13 mouse cellular contexts compared by ENCODE assay signal in genomic region chr2:126060595-126060994, GRCm38 (mm10). TPM values are rescaled to one million over a fixed set of nuclear protein-coding genes. Genes with fewer than 3 reads are reported as not detected.
DNase-seq lines count a peak whose midpoint lies in the region; ATAC-seq lines count a peak whose summit lies in the region.
"Had no signal": no experiment of that assay in that cellular context is flagged by ENCODE, and none has a peak within 500 bp of the region (broad histone marks: within the 10 kb centered on the region; RNA-seq: fewer than 3 reads in every experiment).

No protein-coding gene starts in this region.

- no peaks in the 10 kb centered on the region for H3K36me3 ChIP-seq in kidney, embryonic 14.5 days (ENCODE audit: control insufficient read depth, insufficient read depth, low read length)
- H3K36me3 ChIP-seq in stomach, embryonic 14.5 days (ENCODE audit: control insufficient read depth, insufficient read depth, low read length), result no peaks in the 10 kb centered on the region
- H3K36me3 ChIP-seq: G1E; heart, embryonic 10.5 days; liver, embryonic 12.5 days had no signal

- H3K4me2 ChIP-seq in kidney, embryonic 14.5 days (replicated peaks; ENCODE audit: low read depth, low read length), result no peak overlapping the region
- H3K4me2 ChIP-seq in stomach, embryonic 14.5 days (replicated peaks; ENCODE audit: low read depth, low read length), result 0 out of 2 replicates have a peak overlapping the region, but pooled peaks have one; percentile 6
- H3K4me2 ChIP-seq: liver, embryonic 12.5 days had no signal

- H3K27ac ChIP-seq in kidney, embryonic 14.5 days (ENCODE audit: low read depth, low read length), result no peak overlapping the region; the same call in 1 of the 2 replicates
- H3K27ac ChIP-seq in stomach, embryonic 14.5 days (ENCODE audit: low read length), result peak overlapping the region; percentile 74; the same call in 1 of the 2 replicates
- H3K27ac ChIP-seq: heart, embryonic 10.5 days; liver, embryonic 12.5 days had no signal

- H3K4me3 ChIP-seq in kidney, embryonic 14.5 days (ENCODE audit: low read length), result no peak overlapping the region
- H3K4me3 ChIP-seq in stomach, embryonic 14.5 days (ENCODE audit: low read depth, low read length), result no peak overlapping the region
- H3K4me3 ChIP-seq: heart, embryonic 10.5 days; liver, embryonic 12.5 days had no signal

- intact Hi-C loops in left cerebral cortex, postnatal 10 days (cut with DNase I), result no loop called here

- DNase-seq in embryo, embryonic 10.5 days (ENCODE audit: low spot score), result peak; percentile 17
- DNase-seq in embryo, embryonic 11 days, result no peak
- DNase-seq in kidney, postnatal 25 days, result no peak
- DNase-seq in kidney, postnatal 10 days, result peak; percentile 18
- DNase-seq in adrenal gland, adult 8-10 months, result no peak
- no peak for DNase-seq in left cerebral cortex, postnatal 10 days (ENCODE audit: extremely low spot score in 1 of 2, low spot score in 2 of 2)
- DNase-seq: layer of hippocampus, adult 9-11 months had no signal

- no peaks in the 10 kb centered on the region for H3K27me3 ChIP-seq in kidney, embryonic 14.5 days (ENCODE audit: control insufficient read depth, insufficient read depth, low read length)
- no peaks in the 10 kb centered on the region for H3K27me3 ChIP-seq in stomach, embryonic 14.5 days (ENCODE audit: control insufficient read depth, insufficient read depth, low read length)
- H3K27me3 ChIP-seq: liver, embryonic 12.5 days had no signal

- H3K9me3 ChIP-seq in kidney, embryonic 14.5 days (ENCODE audit: control insufficient read depth, low read length), result no peaks in the 10 kb centered on the region
- H3K9me3 ChIP-seq in stomach, embryonic 14.5 days (ENCODE audit: control insufficient read depth, low read depth, low read length), result no peaks in the 10 kb centered on the region
- H3K9me3 ChIP-seq: G1E; heart, embryonic 10.5 days; liver, embryonic 12.5 days had no signal

- 43% methylated on average over 4 of the region's 4 CpGs for WGBS in kidney, embryonic 14.5 days
- 42% methylated on average over 4 of the region's 4 CpGs for WGBS in stomach, embryonic 14.5 days

- H3K4me1 ChIP-seq in kidney, embryonic 14.5 days (ENCODE audit: control insufficient read depth, insufficient read depth, low read length), result peaks cover 4% of the 10 kb centered on the region; the same call in 1 of the 2 replicates
- peaks cover 4% of the 10 kb centered on the region for H3K4me1 ChIP-seq in stomach, embryonic 14.5 days (ENCODE audit: control insufficient read depth, insufficient read depth, low read length)
- H3K4me1 ChIP-seq: liver, embryonic 12.5 days had no signal

- H3K9ac ChIP-seq in kidney, embryonic 14.5 days (ENCODE audit: low read depth, low read length), result no peak overlapping the region
- no peak overlapping the region for H3K9ac ChIP-seq in stomach, embryonic 14.5 days (replicated peaks; ENCODE audit: low read depth, low read length)
- H3K9ac ChIP-seq: liver, embryonic 12.5 days had no signal

- ATAC-seq in kidney, embryonic 14.5 days (ENCODE audit: low FRiP score, low TSS enrichment), result peak; percentile 66; the same call in 1 of the 2 replicates
- peak; percentile 65; the same call in 1 of the 2 replicates for ATAC-seq in stomach, embryonic 14.5 days (ENCODE audit: insufficient number of reproducible peaks, insufficient read depth, low FRiP score, low read depth)
- ATAC-seq: liver, embryonic 12.5 days; midbrain, embryonic 16.5 days had no signal

RNA-seq across cellular contexts. Expression of gene Fgf7, which starts 26.1 kb away (rescaled TPM):
- polyA plus RNA-seq in kidney, embryonic 14.5 days (2014; fragmentation: Nextera tagmentation; extraction: Ambion mirVana), result 0.30 and 0.80 TPM in 2 replicates
- 4.5 and 6.4 TPM in 2 replicates for polyA plus RNA-seq in stomach, embryonic 14.5 days (2014; fragmentation: Nextera tagmentation; extraction: Ambion mirVana)
- 1 to 10 TPM in 2 of 4 experiments, under 1 TPM in 2; 0.38 to 1.3 (median 0.97) TPM for total RNA-seq in adrenal gland, adult 8-10 months (2022)
- under 1 TPM in 1 of 2 experiments, not detected in 1; 0.41 TPM for total RNA-seq in left cerebral cortex, postnatal 10 days (2021)
- polyA plus RNA-seq: G1E; liver, embryonic 12.5 days had no signal

Comparison
In these comparisons a context has a peak if more than half of its experiments do, and no peak if none do; other contexts are left out.
1. DNase-seq: peak in embryo, embryonic 10.5 days (single experiment) and kidney, postnatal 10 days (single experiment); none in embryo, embryonic 11 days (single experiment), kidney, postnatal 25 days (0 of 2), adrenal gland, adult 8-10 months (single experiment) and left cerebral cortex, postnatal 10 days (0 of 2).